Mouse (Mus musculus): ENCODE measurements around the gene Dnah8. TPM values are rescaled to one million over a fixed set of nuclear protein-coding genes. Genes with fewer than 3 reads are reported as not detected.

The Dnah8 gene
- polyA plus RNA-seq, 1 experiment: not detected

GRCm38 (mm10) chr17:30848804-30849203, 224.7 kb downstream of the Dnah8 start:
- peaks cover 3% of the 10 kb centered on the region; the same call in 1 of the 2 replicates for H3K4me1 ChIP-seq
- peaks cover 4% of the 10 kb centered on the region for H3K27me3 ChIP-seq (replicated peaks)
- H3K36me3 ChIP-seq (replicated peaks; ENCODE audit: low read length): no peaks in the 10 kb centered on the region
- TF ChIP-seq FLI1 (IDR thresholded peaks at IDR 0.05; ENCODE audit: low read length): no peak
- no peak for TF ChIP-seq GATA1 (IDR thresholded peaks at IDR 0.05; ENCODE audit: borderline replicate concordance, low read length)
- H3K9me3 ChIP-seq: peaks cover 42% of the 10 kb centered on the region
- no peak overlapping the region for H3K4me3 ChIP-seq (replicated peaks)

GRCm38 (mm10) chr17:30849813-30850212, 225.7 kb downstream of the Dnah8 start:
- Histone ChIP-seq H3K27me3 (replicated peaks) (peaks cover 5% of the 10 kb centered on the region), H3K9me3 (peaks cover 42% of the 10 kb centered on the region), H3K36me3 (replicated peaks; ENCODE audit: low read length) (no peaks in the 10 kb centered on the region), H3K4me3 (replicated peaks) (no peak overlapping the region), H3K4me1 (peaks cover 3% of the 10 kb centered on the region; the same call in 1 of the 2 replicates)
- TF ChIP-seq GATA1 (IDR thresholded peaks at IDR 0.05; ENCODE audit: borderline replicate concordance, low read length) (no peak), FLI1 (IDR thresholded peaks at IDR 0.05; ENCODE audit: low read length) (no peak)

GRCm38 (mm10) chr17:30852345-30852744, 228.2 kb downstream of the Dnah8 start:
- H3K4me1 ChIP-seq: peaks cover 3% of the 10 kb centered on the region; the same call in 1 of the 2 replicates
- H3K36me3 ChIP-seq (replicated peaks; ENCODE audit: low read length): no peaks in the 10 kb centered on the region
- H3K4me3 ChIP-seq (replicated peaks): no peak overlapping the region
- peaks cover 38% of the 10 kb centered on the region for H3K9me3 ChIP-seq
- no peak for TF ChIP-seq FLI1 (IDR thresholded peaks at IDR 0.05; ENCODE audit: low read length)
- no peak for TF ChIP-seq GATA1 (IDR thresholded peaks at IDR 0.05; ENCODE audit: borderline replicate concordance, low read length)
- peaks cover 5% of the 10 kb centered on the region for H3K27me3 ChIP-seq (replicated peaks)

- Histone ChIP-seq H3K4me3 (replicated peaks) (peak overlapping the region; percentile 44), H3K9me3 (peaks cover 22% of the 10 kb centered on the region), H3K27me3 (replicated peaks) (peaks cover 2% of the 10 kb centered on the region), H3K4me1 (peaks cover 13% of the 10 kb centered on the region), H3K36me3 (replicated peaks; ENCODE audit: low read length) (no peaks in the 10 kb centered on the region)
- no peak for TF ChIP-seq FLI1 (IDR thresholded peaks at IDR 0.05; ENCODE audit: low read length)
- TF ChIP-seq GATA1 (IDR thresholded peaks at IDR 0.05; ENCODE audit: borderline replicate concordance, low read length): no peak
These were observed 233.2 kb downstream of the Dnah8 start for GRCm38 (mm10) chr17:30857347-30857746.

GRCm38 (mm10) chr17:30858586-30859259, 234.6 kb downstream of the Dnah8 start:
- H3K4me1 ChIP-seq: peaks cover 16% of the 10 kb centered on the region
- no peak overlapping the region for H3K4me3 ChIP-seq (replicated peaks)
- peaks cover 2% of the 10 kb centered on the region for H3K27me3 ChIP-seq (replicated peaks)
- no peak for TF ChIP-seq FLI1 (IDR thresholded peaks at IDR 0.05; ENCODE audit: low read length)
- TF ChIP-seq GATA1 (IDR thresholded peaks at IDR 0.05; ENCODE audit: borderline replicate concordance, low read length): no peak
- H3K9me3 ChIP-seq: peaks cover 12% of the 10 kb centered on the region
- no peaks in the 10 kb centered on the region for H3K36me3 ChIP-seq (replicated peaks; ENCODE audit: low read length)

- no peaks in the 10 kb centered on the region for H3K27me3 ChIP-seq (replicated peaks)
- peak overlapping the region; percentile 7 for H3K4me3 ChIP-seq (replicated peaks)
- peaks cover 19% of the 10 kb centered on the region for H3K4me1 ChIP-seq
- no peaks in the 10 kb centered on the region for H3K36me3 ChIP-seq (replicated peaks; ENCODE audit: low read length)
- TF ChIP-seq GATA1 (IDR thresholded peaks at IDR 0.05; ENCODE audit: borderline replicate concordance, low read length) (no peak), FLI1 (IDR thresholded peaks at IDR 0.05; ENCODE audit: low read length) (no peak)
- H3K9me3 ChIP-seq: peaks cover 12% of the 10 kb centered on the region
These were observed 235.9 kb downstream of the Dnah8 start for GRCm38 (mm10) chr17:30859989-30860585.

GRCm38 (mm10) chr17:30860606-30861005, 236.5 kb downstream of the Dnah8 start:
- no peaks in the 10 kb centered on the region for H3K27me3 ChIP-seq (replicated peaks)
- peaks cover 12% of the 10 kb centered on the region for H3K9me3 ChIP-seq
- no peaks in the 10 kb centered on the region for H3K36me3 ChIP-seq (replicated peaks; ENCODE audit: low read length)
- TF ChIP-seq FLI1 (IDR thresholded peaks at IDR 0.05; ENCODE audit: low read length): no peak
- TF ChIP-seq GATA1 (IDR thresholded peaks at IDR 0.05; ENCODE audit: borderline replicate concordance, low read length): no peak
- no peak overlapping the region for H3K4me3 ChIP-seq (replicated peaks)
- peaks cover 19% of the 10 kb centered on the region for H3K4me1 ChIP-seq

- Histone ChIP-seq H3K36me3 (replicated peaks; ENCODE audit: low read length) (no peaks in the 10 kb centered on the region), H3K9me3 (peaks cover 6% of the 10 kb centered on the region), H3K4me3 (replicated peaks) (no peak overlapping the region), H3K27me3 (replicated peaks) (no peaks in the 10 kb centered on the region), H3K4me1 (peaks cover 14% of the 10 kb centered on the region)
- TF ChIP-seq GATA1 (IDR thresholded peaks at IDR 0.05; ENCODE audit: borderline replicate concordance, low read length) (no peak), FLI1 (IDR thresholded peaks at IDR 0.05; ENCODE audit: low read length) (no peak)
These were observed 242.1 kb downstream of the Dnah8 start for GRCm38 (mm10) chr17:30866281-30866680.

- Histone ChIP-seq H3K4me3 (replicated peaks) (no peak overlapping the region), H3K36me3 (replicated peaks; ENCODE audit: low read length) (no peaks in the 10 kb centered on the region), H3K4me1 (peaks cover 7% of the 10 kb centered on the region), H3K27me3 (replicated peaks) (no peaks in the 10 kb centered on the region), H3K9me3 (peaks cover under 1% of the 10 kb centered on the region)
- TF ChIP-seq GATA1 (IDR thresholded peaks at IDR 0.05; ENCODE audit: borderline replicate concordance, low read length): no peak
- TF ChIP-seq FLI1 (IDR thresholded peaks at IDR 0.05; ENCODE audit: low read length): no peak
These were observed 242.8 kb downstream of the Dnah8 start for GRCm38 (mm10) chr17:30866966-30867365.

- Histone ChIP-seq H3K36me3 (replicated peaks; ENCODE audit: low read length) (no peaks in the 10 kb centered on the region), H3K27me3 (replicated peaks) (no peaks in the 10 kb centered on the region), H3K4me1 (no peaks in the 10 kb centered on the region), H3K9me3 (peaks cover 28% of the 10 kb centered on the region), H3K4me3 (replicated peaks) (no peak overlapping the region)
- TF ChIP-seq GATA1 (IDR thresholded peaks at IDR 0.05; ENCODE audit: borderline replicate concordance, low read length) (no peak), FLI1 (IDR thresholded peaks at IDR 0.05; ENCODE audit: low read length) (no peak)
These were observed 246.9 kb downstream of the Dnah8 start for GRCm38 (mm10) chr17:30871040-30871439.

Measured in megakaryocyte, embryonic 14.5 days (primary cell).